Mouse (Mus musculus) left cerebral cortex, adult 18-20 months (tissue): ENCODE data around the gene Pla2g4c. TPM values are rescaled to one million over a fixed set of nuclear protein-coding genes. Genes with fewer than 3 reads are reported as not detected.
A peak's percentile ranks its signal among the peaks of the same experiment; 100 is the strongest.
"Not testable (repeated sequence)": the region's sequence is repeated elsewhere in the genome, so short reads cannot be mapped to it uniquely, and the experiment has no call there.

Experiments used
- DNase-seq, 2 experiments: peaks; one replicate each; pipeline ENCODE4 v3.0.0; 2021 to 2022; ENCODE audit warnings: low spot score in 2 of 2, mixed read lengths in 1 of 2
- long read RNA-seq, 2 experiments: library from polyadenylated mRNA; stranded (forward); transcript quantifications; one replicate each; pipeline ENCODE4 v2.0.0; 2021
- total RNA-seq, 2 experiments: library from RNA; stranded (reverse); gene quantifications; 2 replicates each; pipeline ENCODE4 v1.2.3; 2021

Pla2g4c gene
- under 1 TPM; 0.45 to 0.49 TPM for total RNA-seq
- long read RNA-seq, experiment 1, result 0 reads
- long read RNA-seq, experiment 2, result 0 reads

DNA sequence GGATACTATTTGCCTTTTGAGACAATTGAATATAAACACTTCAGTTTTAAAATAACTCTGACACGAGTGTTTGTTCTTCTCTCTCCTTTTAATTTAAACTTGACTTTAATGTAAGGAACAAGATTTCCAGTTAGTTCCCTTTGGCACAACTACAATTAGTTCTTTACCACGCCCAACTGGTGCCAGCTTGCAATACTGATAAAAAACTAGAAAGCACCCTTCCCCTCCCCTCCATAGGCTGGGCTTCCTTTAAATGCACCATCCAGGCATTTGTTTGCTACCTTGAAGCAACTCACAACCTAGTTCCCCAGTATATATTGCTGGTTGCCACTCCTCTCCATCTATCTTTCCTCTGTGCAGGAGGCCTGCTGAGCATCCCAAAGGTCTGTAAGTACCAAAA is at the start of gene Pla2g4c:
Gene Pla2g4c (plus strand): TSS at position 340 of the 400 bp plus-strand sequence.
- DNase-seq, result no peak

DNA sequence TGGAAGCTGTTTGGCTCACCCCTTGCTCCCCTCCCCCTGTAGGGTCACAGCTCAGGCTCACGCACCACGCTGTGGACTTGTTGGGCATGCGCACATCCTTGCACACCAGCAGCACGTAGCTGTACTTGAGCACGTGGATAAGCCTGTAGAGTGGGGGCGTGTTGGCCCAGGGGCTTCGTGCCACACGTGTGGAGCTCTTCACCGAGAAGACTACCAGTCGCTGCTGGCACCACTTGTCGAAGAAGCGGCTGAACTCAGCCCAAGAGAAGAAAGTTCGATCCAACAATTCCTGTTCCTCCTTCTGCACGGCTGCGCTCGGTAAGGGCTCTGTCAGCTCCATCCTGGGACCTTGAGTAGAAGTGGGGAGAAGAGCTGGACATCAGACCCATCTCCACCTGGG is 47.4 kb upstream of the Pla2g4c start, which contains the start of gene Lig1:
Gene Lig1 (plus strand): TSS at position 203 of the 400 bp plus-strand sequence.
- no peak for DNase-seq

DNA sequence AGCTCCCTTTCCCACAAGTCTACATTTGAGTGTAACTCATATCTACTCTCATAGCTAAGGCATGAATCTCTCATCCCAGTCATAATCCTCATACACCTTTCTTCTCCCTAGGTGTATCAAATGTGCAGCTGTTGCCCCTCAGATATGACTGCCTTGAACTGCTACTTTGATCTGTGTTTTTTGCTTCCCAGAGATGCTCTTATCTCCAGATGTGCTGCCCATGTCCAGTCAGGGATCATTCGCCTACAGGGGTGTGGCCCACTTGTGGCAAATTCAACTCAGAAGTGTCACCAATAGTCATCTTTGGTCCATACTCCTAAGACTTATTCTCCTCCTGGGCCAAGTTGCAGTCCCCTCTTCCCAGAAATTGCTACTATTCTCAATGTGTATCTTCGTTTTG is 46.6 kb upstream of the Pla2g4c start:
- no peak for DNase-seq

- DNase-seq, result peak; percentile 91 to 94
Observed at GRCm38 (mm10) chr7:13278308-13278891, 46.1 kb upstream of the Pla2g4c start, which contains the start of gene Zswim9. Gene Zswim9, minus strand, starts transcription at chr7:13278721.

DNA sequence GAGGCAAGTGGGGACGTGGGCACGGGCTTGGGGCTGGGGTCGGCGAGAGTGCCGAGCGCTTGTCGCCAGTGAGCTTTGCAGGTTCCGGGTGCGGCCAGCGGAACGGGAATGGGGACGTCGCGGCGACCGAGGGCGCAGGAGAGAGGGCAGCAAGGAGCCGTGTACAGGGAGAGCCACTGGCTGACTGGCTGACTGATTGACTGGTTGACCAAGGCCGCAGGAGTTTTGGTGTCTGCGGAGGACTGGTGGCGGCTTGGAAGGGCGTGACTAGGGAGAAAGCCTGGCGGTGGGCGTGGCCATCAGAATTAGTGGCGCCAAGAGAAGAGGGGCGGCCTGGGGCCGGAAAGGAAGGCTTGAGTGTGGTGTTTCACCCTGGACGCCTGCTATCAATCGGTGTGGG is 45.5 kb upstream of the Pla2g4c start:
- DNase-seq, result not testable (repeated sequence)

DNA sequence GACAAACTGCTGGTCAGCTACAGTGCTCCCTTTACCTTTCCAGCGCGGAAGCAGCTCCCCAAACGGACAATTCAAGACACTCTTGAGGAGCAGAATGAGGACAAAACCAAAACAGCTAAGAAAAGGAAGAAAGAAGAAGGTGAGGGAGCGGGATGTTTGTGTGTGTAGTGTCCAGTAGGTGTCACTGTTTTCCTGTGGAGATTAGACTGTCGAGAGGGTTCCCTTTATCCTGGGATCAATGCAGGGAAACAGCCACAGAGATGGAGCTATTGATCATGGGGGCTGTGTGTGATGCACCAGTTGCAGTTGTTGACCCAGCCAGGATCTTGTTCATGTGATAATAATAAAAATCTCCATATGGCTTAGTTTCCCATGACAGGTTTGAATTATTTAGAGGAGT is 35.8 kb upstream of the Pla2g4c start:
- DNase-seq, result peak; percentile 11

- no peak for DNase-seq
Observed at GRCm38 (mm10) chr7:13290041-13290675, 34.3 kb upstream of the Pla2g4c start.

GRCm38 (mm10) chr7:13291370-13291769 is 33.1 kb upstream of the Pla2g4c start:
- no peak for DNase-seq

- DNase-seq, result no peak
Observed at GRCm38 (mm10) chr7:13293878-13294855, 30.3 kb upstream of the Pla2g4c start.

DNA sequence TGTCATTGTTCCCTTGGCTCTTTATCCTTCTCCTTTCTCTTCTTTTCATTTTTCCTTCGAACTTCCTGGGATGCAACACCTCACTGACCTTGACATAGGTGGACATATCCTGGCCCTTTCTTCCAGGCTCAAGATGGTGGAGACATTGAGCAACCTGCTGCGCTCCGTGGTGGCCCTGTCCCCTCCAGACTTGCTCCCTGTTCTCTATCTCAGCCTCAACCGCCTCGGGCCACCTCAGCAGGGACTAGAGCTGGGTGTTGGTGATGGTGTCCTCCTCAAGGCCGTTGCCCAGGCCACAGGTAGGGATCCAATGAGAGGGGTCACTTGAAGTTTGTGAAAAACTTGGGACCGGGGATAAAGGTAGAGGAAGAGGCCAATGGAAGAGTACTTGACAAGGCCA is 29.2 kb upstream of the Pla2g4c start:
- DNase-seq, result no peak

GRCm38 (mm10) chr7:13297636-13298035 is 26.8 kb upstream of the Pla2g4c start:
- DNase-seq, result no peak

- no peak for DNase-seq
Observed at GRCm38 (mm10) chr7:13298821-13299220, 25.6 kb upstream of the Pla2g4c start.

- no peak for DNase-seq
Observed at GRCm38 (mm10) chr7:13301643-13302042, 22.8 kb upstream of the Pla2g4c start.

GRCm38 (mm10) chr7:13302780-13303179 is 21.7 kb upstream of the Pla2g4c start:
- no peak for DNase-seq

- no peak for DNase-seq
Observed at GRCm38 (mm10) chr7:13303372-13303771, 21.1 kb upstream of the Pla2g4c start.

GRCm38 (mm10) chr7:13309407-13309806 is 15.0 kb upstream of the Pla2g4c start:
- no peak for DNase-seq

GRCm38 (mm10) chr7:13310493-13311199 is 13.8 kb upstream of the Pla2g4c start:
- no peak for DNase-seq

- no peak for DNase-seq
Observed at GRCm38 (mm10) chr7:13311401-13311800, 13.1 kb upstream of the Pla2g4c start.

DNA sequence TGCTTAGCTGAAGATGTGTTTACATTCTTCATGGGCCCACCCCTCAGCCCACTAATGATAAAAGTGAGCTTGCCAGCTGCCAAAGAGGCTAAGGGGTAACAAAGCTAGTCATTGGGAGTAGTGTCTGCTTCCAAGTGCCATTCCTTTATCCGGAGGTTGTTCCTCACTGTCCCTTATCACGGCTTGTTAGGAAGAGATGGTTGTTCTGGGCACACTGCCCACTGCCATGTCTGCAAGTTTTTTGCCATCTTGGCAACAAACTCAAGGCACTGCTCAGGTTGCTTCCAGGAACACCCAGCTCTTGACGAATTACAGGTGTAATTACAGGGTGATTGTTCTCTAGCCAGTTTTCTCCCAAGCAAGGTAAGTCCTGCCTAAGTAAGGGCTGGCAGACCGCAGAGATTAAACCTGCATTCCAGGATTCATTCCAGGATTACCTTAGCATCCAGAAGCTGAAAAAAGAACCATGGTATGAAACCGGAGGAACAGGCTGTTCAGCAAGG is 10.3 kb upstream of the Pla2g4c start:
- no peak for DNase-seq

- DNase-seq, result no peak
Observed at GRCm38 (mm10) chr7:13321424-13321823, 3.0 kb upstream of the Pla2g4c start.

DNA sequence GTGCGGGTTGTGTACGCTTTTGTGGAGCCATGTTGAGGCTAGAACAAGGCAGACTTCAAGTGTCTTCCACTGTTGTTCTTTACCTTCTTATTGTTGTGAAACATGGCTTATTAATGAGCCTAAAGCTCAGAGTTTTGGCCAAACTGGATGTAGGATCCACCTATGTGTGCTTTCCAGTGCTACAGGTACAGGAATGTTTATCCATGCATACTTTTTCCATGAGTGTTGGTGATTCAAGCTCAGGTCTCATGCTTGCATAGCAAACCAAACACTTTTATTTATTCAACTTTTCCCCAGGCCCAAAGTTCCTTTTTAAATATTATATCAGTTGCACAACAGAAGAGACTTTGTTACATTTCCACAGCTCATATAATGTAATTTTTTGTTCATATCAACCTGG is 6.1 kb downstream of the Pla2g4c start:
- DNase-seq, result no peak
